Mouse (Mus musculus) skeletal muscle tissue, adult 2 months (tissue): ENCODE data around the gene Kcnk4.

Source experiments
- DNase-seq: peaks from one replicate; pipeline ENCODE4 v3.0.0-alpha.2; 2012; ENCODE audit warnings: low read depth, low spot score

The Kcnk4 gene

DNA sequence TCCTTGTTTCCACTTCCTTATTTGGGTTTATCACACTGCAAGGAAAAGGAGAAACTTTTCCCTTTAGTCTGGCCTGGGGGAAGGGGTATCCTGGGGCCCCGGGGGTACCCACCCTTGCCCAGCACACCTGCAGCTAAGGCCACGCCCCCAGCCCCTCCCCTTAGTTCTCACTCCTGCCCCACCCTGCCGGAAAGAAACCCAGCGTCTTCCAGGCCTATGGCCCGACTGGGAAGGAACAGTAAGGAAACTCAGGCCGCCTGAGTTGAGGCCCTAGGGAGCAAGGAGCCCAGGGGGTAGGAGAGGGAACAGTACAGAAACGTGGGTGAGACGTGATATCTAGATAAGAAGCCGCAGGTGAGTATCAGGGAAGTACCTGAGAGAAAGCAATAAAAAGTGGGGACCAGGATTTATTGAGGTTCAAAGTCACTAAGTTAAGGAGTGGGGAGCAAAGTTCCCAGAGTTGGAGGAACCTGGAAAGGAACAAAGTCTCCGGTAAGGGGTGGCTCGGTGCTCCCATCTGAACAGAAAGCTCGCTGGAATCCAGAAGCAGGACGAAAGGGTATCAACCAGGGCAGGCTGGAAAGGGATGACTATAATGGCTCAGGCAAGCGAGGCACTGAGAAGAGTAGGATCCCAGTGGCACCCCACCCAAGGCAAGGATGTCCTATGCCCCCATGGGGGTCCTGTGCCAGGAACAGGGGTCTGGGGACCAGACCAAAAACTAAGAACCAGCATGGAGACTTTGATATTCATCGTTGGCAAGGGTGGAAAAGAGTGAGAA, 34.4 kb upstream of the Kcnk4 start:
- no peak for DNase-seq

DNA sequence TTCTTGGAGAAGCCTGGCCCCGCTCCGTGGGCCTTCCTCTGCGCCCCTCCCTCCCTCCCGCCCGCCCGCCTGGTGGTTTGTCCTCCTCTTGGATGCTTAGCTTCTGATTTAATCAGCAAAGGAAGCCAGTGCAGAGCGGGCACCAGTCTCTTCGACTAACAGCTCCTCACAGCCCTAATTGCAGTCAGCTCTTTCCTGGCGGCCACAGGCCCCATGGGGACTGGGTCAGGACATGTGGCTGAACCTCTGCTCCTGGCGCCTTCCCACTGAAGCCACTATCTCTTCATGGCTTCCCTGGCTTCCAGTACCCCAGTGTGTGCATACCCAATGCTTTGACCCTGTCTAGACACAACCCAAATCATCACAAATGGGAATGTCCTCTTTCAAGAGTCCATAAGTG, 22.1 kb upstream of the Kcnk4 start:
- no peak for DNase-seq

DNA sequence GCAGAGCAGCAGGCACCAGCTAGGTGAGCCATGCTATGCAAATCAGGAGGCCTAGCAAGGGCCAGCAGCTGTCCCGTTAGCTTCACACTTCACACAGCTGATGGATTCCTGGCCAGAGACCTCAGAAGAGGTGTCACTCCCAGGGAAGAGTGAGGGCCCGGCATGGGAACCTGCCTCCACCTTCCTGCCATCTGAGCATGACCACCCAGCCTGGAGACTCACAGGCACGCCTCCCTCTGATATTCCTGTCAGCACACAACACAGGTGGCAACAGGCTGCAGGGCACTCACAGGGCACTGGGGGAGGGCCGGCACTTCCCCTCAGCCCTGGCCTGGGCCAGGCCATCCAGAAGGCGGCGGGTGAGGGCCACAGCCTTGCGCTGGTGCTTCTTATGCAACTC, 21.1 kb upstream of the Kcnk4 start:
- DNase-seq, result no peak

DNA sequence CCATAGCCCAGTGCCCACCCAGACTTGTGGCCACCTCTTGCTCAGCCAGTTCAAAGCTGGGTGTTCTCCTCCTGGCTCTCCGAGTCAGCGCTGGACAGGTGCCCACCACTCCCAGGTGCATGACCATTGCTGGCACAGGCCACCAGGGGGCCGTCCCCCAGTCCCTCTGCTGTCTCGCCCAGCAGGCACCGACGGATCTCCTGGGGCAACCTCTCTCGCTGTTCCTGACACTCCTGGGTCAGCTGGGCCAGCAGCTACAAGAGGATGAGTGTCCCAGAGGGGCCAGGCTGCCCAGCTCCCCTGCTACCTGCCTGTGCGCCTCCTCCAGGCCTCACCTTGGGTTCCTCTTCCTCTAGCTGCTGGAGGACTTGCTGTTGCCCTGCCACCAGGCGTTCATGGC, 19.7 kb upstream of the Kcnk4 start:
- no peak for DNase-seq

DNA sequence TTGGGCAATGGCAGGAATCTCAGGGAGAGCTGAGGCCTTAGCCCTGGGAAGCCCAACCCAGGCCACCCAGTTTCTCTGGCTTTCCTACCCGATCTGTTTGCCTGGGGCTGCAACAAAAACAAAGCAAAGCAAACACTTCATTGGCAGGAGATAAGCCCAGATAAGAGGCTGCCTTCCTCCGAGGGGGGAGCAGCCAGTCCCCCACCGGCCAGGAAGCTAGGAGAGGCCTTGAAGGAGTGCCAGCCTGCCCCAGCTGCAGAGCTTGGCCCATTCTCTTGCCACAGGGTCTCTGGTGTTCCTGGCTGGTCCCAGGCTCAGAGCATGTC, 18.4 kb upstream of the Kcnk4 start:
- DNase-seq, result no peak

DNA sequence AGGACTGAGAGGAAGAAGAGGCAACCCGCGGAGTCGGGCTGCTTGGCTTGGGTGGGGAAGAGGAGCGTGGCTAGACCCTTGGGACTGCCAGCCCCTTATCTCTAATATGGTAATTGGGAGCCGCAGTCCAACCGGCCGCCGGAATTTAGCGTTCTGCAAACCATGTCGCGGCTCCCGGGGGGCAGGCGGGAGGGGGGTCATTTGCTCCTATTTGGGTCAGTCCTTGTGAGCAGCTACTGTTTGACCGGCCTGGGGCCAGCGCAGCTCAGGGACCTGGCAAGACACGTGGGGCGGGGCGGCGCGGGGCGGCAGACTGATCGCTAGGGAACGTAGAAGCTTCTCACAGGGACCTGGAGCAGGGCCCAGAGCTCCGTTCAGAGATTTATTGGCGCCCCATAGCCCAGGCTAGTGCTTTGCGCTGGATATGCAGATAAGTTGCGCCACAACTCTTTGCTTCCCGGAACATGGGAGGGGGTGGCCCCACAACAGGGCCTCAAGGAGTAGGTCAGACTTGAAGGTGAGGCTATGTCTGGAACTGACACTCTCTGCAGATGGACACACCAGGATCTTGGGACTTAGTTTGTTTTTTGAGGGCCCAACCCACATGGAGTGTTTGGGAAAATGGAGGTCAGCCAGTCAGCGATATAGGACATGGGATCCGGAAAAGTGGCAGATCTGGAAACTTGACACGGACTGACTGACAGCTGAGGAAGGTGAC, 17.8 kb upstream of the Kcnk4 start:
- DNase-seq, result peak; percentile 87

DNA sequence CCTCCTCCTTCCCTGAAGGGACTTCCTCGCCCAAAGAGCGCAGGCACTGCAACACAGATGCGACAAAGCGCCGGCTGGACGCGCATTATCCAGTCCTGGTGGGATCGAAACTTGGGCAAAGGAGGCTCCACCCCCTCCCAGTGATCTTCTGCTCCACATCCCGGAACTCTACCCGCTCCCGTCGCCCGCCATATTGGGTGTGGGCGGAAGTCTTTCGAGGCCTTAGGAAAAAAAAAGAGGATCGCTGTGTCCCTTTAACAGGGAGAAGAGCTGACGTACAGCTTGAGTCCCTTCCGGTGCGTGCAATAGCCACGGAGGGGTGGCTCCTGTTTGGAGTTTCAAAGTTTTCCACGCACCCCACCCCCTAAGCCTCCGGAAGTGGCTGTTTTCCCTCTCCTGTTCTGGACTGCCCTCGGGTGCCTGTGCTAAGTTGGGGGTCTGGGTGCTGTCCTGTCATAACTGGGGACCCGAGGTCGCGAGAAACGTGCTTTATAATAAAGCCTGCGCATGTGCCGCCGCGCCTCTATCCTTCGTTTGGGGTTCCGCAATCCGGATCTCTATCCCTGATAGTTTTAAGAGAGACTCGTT, 17.2 kb upstream of the Kcnk4 start:
- DNase-seq, result peak; percentile 94

DNA sequence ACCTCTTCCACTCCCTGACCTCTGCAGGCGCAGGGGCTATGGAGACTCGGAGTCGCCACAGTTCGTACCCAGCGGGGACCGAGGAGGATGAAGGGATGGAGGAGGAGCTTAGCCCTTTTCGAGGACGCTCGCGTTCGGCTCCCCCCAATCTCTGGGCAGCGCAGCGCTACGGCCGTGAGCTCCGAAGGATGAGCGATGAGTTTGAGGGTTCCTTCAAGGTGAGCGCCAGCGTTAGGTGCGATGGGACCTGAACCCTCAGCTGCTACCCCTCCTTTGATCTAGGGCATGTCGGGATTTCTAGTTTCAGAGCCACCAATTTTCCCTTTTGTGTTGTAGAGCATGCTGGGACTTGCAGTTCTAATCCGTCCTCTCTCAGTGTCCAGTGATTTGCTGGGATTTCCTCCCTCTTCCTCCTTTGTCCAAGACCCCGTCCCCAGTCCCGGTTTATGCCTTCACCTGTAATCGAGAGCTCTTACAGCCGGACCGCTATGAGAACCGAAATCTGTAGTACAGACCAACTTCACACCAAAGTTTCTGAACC, 16.4 kb upstream of the Kcnk4 start:
- peak; percentile 51 for DNase-seq

DNA sequence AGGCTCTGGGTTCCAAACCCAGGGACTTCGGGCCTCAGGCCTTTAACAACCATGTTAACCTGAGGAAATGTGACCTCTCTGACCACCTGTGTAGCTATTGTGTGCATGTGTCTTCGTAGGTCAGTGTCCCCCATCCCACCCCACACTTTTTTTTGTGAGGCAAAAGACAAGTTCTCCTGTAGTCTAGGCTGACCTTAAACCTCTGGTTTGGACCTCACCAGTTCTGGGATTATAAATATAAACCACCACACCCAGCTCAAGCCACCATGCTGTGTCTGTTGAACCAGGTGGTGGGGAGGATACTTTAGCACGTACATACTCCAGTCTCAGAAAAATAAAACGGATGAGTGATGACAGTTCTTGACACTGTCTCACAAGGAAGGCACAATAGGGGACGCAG, 15.6 kb upstream of the Kcnk4 start:
- no peak for DNase-seq

DNA sequence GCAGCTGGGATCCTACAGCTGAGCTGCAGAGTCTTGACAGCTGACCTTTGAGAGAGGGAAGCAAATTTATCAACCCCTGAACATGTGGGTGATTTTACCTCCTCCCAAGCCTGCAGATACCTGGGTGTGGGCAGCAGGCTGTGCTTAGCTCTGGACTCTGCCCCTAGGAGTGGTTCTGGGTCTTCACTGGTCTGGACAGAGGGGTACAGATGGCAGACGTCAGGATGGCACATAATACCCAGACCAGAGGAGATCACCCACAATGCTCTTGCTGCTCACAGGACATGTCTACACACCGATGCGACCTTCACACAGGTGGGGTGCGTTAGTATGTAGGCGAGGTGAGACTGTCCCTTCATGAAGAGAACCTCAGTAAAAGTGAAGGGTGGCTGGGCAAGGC, 15.2 kb upstream of the Kcnk4 start:
- no peak for DNase-seq

DNA sequence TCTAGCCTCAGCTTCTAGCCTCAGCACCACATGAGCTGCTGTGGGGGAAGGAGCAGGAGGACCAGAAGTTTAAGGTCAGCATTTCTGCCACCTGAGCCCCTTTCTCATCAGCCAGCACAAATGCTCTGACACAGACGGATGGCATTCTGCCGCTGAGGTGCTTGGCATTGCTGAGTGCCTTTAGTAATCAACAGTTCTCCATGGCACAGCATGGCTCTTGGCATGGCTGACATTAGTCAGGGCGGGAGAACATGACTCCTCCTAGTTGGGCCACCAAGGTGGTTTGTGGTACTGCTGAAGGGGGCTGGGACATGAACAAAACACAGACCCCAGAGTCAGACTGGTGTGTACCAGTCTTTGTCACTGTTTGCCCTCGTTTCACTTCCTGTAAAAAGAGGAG, 13.9 kb upstream of the Kcnk4 start:
- DNase-seq, result no peak

DNA sequence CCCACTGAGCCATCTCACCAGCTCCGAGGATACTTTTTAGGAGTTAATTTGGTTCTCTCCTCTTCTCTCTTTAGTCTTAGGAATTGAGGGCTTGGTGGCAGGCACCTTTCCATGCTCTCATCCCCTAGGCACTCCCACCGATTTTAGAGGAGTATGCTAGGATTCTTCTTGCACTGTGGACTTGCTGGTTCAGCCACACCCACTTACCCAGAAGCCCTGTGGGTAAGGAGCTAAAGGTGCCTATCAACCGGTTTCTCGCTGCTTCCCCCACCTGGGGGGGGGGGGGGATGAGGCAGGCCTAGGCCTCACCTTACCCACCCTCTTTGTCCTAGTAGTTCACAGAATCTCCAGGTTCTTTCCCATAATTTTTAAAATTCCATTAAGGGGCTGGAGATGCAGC, 13.4 kb upstream of the Kcnk4 start:
- no peak for DNase-seq

DNA sequence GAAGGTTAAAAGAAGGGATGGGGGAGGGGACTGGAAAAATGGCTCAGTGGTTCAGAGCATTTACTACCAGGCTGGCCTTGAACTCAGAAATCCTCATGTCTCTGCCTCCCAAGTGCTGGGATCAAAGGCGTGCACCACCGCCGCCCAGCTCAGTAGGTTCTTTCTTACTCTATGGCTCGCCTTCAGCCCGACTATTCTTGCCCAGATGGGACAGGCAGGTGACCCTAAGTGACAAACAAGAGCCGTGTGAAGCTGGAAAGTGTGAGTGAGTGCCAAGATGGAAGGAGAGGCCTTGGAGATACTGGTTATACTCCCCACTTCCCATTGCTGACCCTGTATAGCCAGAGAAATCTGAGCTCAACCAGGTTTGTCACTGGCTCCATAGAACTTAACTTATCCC, 9.4 kb upstream of the Kcnk4 start:
- DNase-seq, result no peak

DNA sequence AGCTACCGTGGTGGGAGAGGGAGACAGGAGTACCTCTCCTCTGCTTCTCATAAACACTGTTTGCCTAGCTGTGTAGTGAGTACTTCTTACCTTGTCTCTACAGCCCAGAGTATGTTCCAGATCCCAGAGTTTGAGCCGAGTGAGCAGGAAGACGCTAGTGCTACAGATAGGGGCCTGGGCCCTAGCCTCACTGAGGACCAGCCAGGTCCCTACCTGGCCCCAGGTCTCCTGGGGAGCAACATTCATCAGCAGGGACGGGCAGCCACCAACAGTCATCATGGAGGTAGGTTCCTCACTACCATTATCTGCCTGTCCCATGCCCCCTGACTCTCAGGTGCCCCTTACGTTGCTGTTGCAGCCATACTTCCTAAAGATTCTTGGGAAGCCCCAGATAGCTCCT, 8.4 kb upstream of the Kcnk4 start:
- DNase-seq, result no peak

DNA sequence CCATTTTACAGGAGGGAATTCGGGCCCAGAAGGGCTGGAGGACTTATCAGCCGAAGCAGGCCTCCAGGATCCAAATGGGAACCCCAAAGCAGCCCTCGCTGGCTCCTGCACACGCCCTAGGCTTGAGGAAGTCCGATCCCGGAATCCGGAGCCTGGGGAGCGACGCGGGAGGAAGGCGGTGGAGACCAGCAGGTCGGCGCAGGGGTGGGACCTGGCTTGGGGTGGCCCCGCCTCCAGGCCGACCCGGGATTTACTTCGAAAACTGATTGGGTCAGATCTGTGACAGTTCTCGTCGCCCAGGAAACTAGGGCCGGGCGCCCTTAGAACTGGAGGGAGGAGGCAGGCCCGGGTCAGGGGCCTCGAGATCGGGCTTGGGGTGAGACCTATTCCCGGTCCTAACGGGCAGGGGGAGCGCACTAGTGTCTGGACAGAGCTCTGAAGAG, 8.0 kb upstream of the Kcnk4 start, which contains the start of gene Gpr137:
Gene Gpr137 (minus strand): TSS at position 232 of the 443 bp plus-strand sequence.
- peak; percentile 90 for DNase-seq

DNA sequence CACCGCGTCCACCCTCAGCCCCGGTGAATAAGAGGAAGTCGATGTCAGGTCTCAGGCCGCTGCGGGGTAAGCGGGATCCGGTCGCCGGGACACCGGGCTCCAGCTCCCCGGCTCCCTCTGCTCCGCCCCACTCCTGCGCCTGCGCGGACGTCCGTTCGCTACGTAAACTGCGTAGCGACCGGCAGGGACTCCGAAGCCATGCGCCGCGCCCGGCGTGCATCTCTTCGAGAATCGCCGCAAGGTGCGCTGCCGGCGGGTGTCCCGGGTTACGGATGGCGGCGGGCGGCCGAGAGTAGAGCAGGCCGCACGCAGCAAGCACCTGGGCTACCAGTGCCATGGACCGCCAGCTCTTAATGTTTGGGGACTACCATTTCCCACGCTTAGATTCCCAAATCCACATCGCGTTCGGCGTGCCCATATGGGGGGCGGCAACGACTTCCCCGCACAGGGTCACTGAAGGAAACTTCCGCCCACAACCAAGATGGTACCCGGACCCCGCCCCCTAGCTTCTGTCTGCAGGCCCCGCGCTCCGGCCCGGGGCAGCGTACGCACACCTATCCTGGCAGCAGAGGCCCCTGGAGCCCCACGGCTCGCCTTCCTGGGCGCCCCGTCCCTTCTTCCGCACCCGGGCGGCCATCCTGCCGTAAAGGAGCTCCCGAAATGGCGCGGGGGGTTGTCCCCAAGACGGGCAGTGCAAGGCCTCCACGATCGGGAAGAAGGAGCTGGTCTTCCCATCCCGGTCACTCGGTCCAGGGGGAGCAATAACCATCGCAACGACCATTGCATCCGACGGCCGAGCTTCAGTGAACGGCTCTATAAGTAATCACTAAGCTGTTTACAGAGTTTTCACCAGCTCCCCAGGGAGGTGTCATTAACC, 7.3 kb upstream of the Kcnk4 start, which contains the start of gene Bad:
Gene Bad (plus strand): TSS at position 490 of the 877 bp plus-strand sequence.
- DNase-seq, result peak; percentile 95

DNA sequence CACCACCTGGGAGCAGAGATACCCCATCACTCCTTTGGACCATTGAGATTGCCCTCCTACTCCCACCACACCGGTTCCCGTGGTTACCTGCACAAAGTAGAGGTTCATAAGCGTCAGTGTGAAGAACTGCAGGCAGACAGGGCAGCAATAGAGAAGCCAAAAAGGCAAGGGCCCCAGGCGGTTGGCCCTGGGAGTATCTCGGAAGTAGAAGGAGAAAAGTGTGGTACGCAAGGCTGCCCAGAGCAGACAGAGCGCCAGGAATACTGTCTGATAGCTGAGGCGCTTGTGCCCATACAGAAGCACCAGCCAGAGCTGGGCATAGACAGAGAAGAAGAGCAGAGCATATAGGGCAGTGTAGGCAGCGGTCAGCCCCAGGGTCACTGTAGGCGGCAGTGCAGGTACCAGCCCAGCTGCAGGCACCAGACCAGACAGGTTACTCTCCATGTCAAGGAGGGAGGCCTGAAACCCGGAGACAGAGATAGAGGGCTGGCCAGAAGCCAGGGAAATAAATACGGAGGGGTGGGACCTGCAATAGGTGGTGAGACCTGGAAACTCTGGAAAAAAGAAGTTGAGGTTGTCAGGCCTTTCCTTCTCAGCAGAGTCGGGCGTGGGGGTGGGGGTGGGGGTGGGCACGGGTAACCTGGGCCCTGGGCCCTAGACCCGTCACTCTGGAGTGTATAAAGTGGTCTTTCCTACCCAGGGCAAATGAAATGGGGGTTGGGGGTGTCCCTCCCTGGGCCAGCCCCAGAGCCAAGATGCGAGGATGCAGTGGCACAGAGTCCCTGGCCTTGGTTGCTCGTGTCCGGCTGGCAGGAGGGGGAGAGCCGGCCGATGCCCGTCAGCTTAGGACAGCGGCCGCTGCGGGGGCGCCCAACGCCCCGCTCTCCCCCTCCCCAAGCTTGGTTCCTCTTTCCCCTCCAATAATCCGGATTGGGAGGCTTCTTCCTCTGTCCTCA, 6.4 kb upstream of the Kcnk4 start:
- DNase-seq, result no peak

DNA sequence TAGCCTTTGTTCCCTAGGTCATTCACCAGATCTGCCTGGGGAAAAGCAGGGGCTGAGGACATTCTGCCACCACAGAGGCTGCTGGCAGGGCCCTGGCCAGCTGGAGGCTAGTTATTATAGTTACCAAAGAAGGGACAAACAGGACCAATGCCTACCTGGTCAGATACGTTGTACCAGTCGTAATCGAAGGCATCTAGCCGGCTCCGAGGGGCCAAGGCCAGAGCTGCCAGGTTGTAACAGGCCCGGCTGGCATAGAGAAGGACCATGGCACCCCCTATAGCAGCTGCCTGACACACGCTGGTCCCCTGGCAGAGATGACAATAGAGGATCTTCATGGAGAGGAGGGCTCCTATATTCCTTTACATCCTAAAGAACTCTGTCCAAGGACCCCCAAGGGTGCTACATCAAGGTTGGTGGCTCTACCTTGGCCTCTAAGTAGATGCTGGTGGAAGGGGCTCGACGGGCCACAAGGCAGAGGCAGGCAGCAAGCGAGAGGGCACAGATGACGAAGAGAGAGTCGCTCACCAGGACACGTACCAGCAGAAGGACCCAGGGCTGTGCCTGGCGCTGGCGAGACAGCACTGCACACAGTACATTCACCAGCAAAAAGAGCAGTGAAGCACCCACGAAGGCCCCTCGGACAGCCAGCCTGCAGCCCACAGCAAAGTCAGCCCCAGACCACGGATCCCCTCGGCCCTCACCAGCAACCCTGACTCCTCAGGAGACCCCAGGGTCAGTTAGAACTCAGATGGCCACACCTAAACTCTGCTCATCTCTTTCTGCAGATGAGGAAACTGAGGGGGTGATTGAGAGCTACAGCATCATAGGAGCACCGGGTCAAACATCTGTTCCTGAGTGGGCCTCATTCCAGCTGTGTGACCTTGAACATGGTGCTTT, 5.0 kb upstream of the Kcnk4 start:
- DNase-seq, result no peak
